Mouse (Mus musculus) midbrain, postnatal 0 days (tissue): ENCODE measurements around the gene Zdhhc14. TPM values are rescaled to one million over a fixed set of nuclear protein-coding genes. Genes with fewer than 3 reads are reported as not detected.

ENCODE experiments used
- ATAC-seq: fragments of 200-750 bp; cut with Nextera tagmentation; 2 replicates; pipeline ENCODE4 v1.8.0; 2017; ENCODE audit warnings: moderate number of reproducible peaks, mild to moderate bottlenecking, moderate TSS enrichment, moderate library complexity; ENCODE audit not compliant: low FRiP score
- DNase-seq: peaks from one replicate; pipeline ENCODE4 v3.0.0-alpha.2; 2015; ENCODE audit warnings: low spot score
- H3K27ac ChIP-seq: fragments of 300-500 bp; sonication (generic); 2 replicates; pipeline ENCODE4 v1.5.1; 2014; ENCODE audit warnings: low read depth, mild to moderate bottlenecking, low read length, mixed read lengths
- H3K27me3 ChIP-seq: fragments of 300-500 bp; sonication (generic); 2 replicates; pipeline ENCODE4 v1.6.1; 2014; ENCODE audit warnings: low read length, control low read depth, mixed read lengths; ENCODE audit not compliant: insufficient read depth
- H3K36me3 ChIP-seq: fragments of 300-500 bp; sonication (generic); 2 replicates; pipeline ENCODE4 v1.6.1; 2014; ENCODE audit warnings: low read length, control low read depth, mixed read lengths; ENCODE audit not compliant: insufficient read depth
- H3K4me1 ChIP-seq: fragments of 300-500 bp; sonication (generic); 2 replicates; pipeline ENCODE4 v1.6.1; 2014; ENCODE audit warnings: mild to moderate bottlenecking, control low read depth, antibody characterized with exemption, low read length, mixed read lengths; ENCODE audit not compliant: insufficient read depth
- H3K4me2 ChIP-seq: fragments of 300-500 bp; sonication (generic); 2 replicates; pipeline ENCODE4 v1.6.1; 2014; ENCODE audit warnings: low read depth, mild to moderate bottlenecking, low read length, mixed read lengths; ENCODE audit not compliant: poor library complexity, severe bottlenecking
- H3K4me3 ChIP-seq: fragments of 300-500 bp; sonication (generic); 2 replicates; pipeline ENCODE4 v1.5.1; 2014; ENCODE audit warnings: low read depth, mild to moderate bottlenecking, low read length, moderate library complexity
- H3K9ac ChIP-seq: fragments of 300-500 bp; sonication (generic); replicated peaks from 2 replicates; pipeline ENCODE4 v1.6.1; 2014; ENCODE audit warnings: mild to moderate bottlenecking, low read length, moderate library complexity, mixed read lengths; ENCODE audit not compliant: poor library complexity, severe bottlenecking
- H3K9me3 ChIP-seq: fragments of 300-500 bp; sonication (generic); 2 replicates; pipeline ENCODE4 v1.6.1; 2016; ENCODE audit warnings: low read length, control low read depth
- CTCF ChIP-seq: IDR thresholded peaks from 2 replicates; pipeline ENCODE4 v1.5.1; 2016; ENCODE audit warnings: antibody characterized with exemption, mild to moderate bottlenecking
- WGBS: fragments of 180-500 bp; shearing (Covaris S2); extraction: QIAGEN DNeasy Blood & Tissue Kit; methylation state at CpG from one replicate; pipeline ENCODE4 v1.1.7; 2014; 5-methylcytosine and 5-hydroxymethylcytosine counted together
- polyA plus RNA-seq: library from polyadenylated mRNA; unstranded; fragments of >200 nt; fragmentation: Nextera tagmentation; extraction: Ambion mirVana; gene quantifications from 2 replicates; pipeline ENCODE4 v1.2.1, GENCODE M21; 2015
- total RNA-seq: library from RNA; depleted of rRNA; stranded (reverse); fragments of >200 nt; gene quantifications from 2 replicates; pipeline ENCODE4 v1.2.3, GENCODE M21; 2014

Gene Zdhhc14
- total and polyA plus RNA-seq, 2 experiments from 2014 or later, result 9.6 to 18.3 TPM

GRCm38 (mm10) chr17:5574672-5575071, 82.3 kb downstream of the Zdhhc14 start:
- no peak overlapping the region for H3K27ac ChIP-seq
- no peak overlapping the region for H3K4me2 ChIP-seq
- H3K4me3 ChIP-seq, result no peak overlapping the region
- DNase-seq (no peak), ATAC-seq (no peak)
- no peaks in the 10 kb centered on the region for H3K9me3 ChIP-seq
- 82% methylated on average over 5 of the region's 5 CpGs for WGBS
- H3K9ac ChIP-seq, result no peak overlapping the region
- no peaks in the 10 kb centered on the region for H3K27me3 ChIP-seq
- no peaks in the 10 kb centered on the region for H3K4me1 ChIP-seq
- H3K36me3 ChIP-seq, result no peaks in the 10 kb centered on the region
- TF ChIP-seq CTCF, result no peak

GRCm38 (mm10) chr17:5575518-5575917, 83.2 kb downstream of the Zdhhc14 start:
- 54% methylated on average over 4 of the region's 4 CpGs for WGBS

GRCm38 (mm10) chr17:5582232-5582631, 89.9 kb downstream of the Zdhhc14 start:
- no peak overlapping the region for H3K9ac ChIP-seq
- WGBS, result 95% methylated on average over 3 of the region's 3 CpGs
- H3K36me3 ChIP-seq, result no peaks in the 10 kb centered on the region
- no peak for TF ChIP-seq CTCF
- H3K27ac ChIP-seq, result no peak overlapping the region
- ATAC-seq (no peak), DNase-seq (no peak)
- H3K27me3 ChIP-seq, result no peaks in the 10 kb centered on the region
- H3K4me3 ChIP-seq, result no peak overlapping the region
- no peaks in the 10 kb centered on the region for H3K9me3 ChIP-seq
- H3K4me1 ChIP-seq, result peaks cover 6% of the 10 kb centered on the region; the same call in 1 of the 2 replicates
- no peak overlapping the region for H3K4me2 ChIP-seq

More at GRCm38 (mm10) chr17:5575518-5575917, 83.2 kb downstream of the Zdhhc14 start:
- Histone ChIP-seq H3K27me3 (no peaks in the 10 kb centered on the region), H3K4me1 (no peaks in the 10 kb centered on the region), H3K9ac (no peak overlapping the region), H3K36me3 (no peaks in the 10 kb centered on the region), H3K4me2 (no peak overlapping the region), H3K27ac (no peak overlapping the region), H3K4me3 (no peak overlapping the region), H3K9me3 (no peaks in the 10 kb centered on the region)
- DNase-seq, result peak; percentile 51
- TF ChIP-seq CTCF, result no peak
- ATAC-seq, result no peak

GRCm38 (mm10) chr17:5582937-5583336, 90.6 kb downstream of the Zdhhc14 start:
- Histone ChIP-seq H3K4me2 (no peak overlapping the region), H3K9ac (no peak overlapping the region), H3K27me3 (no peaks in the 10 kb centered on the region), H3K36me3 (no peaks in the 10 kb centered on the region), H3K4me3 (no peak overlapping the region), H3K4me1 (peaks cover 6% of the 10 kb centered on the region; the same call in 1 of the 2 replicates), H3K9me3 (no peaks in the 10 kb centered on the region), H3K27ac (peak overlapping the region; percentile 62; the same call in 1 of the 2 replicates)
- WGBS, result 95% methylated on average over 5 of the region's 5 CpGs
- no peak for DNase-seq
- no peak for ATAC-seq
- no peak for TF ChIP-seq CTCF

- Histone ChIP-seq H3K4me1 (peaks cover 6% of the 10 kb centered on the region; the same call in 1 of the 2 replicates), H3K9ac (no peak overlapping the region), H3K27ac (peak overlapping the region; percentile 62), H3K36me3 (no peaks in the 10 kb centered on the region), H3K4me3 (no peak overlapping the region), H3K9me3 (no peaks in the 10 kb centered on the region), H3K27me3 (no peaks in the 10 kb centered on the region), H3K4me2 (peak overlapping the region; percentile 7; the same call in 1 of the 2 replicates)
- 14% methylated on average over 12 of the region's 12 CpGs for WGBS
- TF ChIP-seq CTCF, result no peak
- peak; percentile 37 for DNase-seq
- ATAC-seq, result peak; percentile 58; the same call in 1 of the 2 replicates
Measured at GRCm38 (mm10) chr17:5583472-5584145, 91.3 kb downstream of the Zdhhc14 start.

GRCm38 (mm10) chr17:5591604-5592209, 99.3 kb downstream of the Zdhhc14 start:
- H3K4me1 ChIP-seq, result no peaks in the 10 kb centered on the region
- H3K9me3 ChIP-seq, result no peaks in the 10 kb centered on the region
- DNase-seq (peak; percentile 61), ATAC-seq (no peak)
- no peaks in the 10 kb centered on the region for H3K27me3 ChIP-seq
- H3K36me3 ChIP-seq, result no peaks in the 10 kb centered on the region
- WGBS, result 57% methylated on average over 6 of the region's 6 CpGs
- TF ChIP-seq CTCF, result no peak
- no peak overlapping the region for H3K27ac ChIP-seq
- H3K4me3 ChIP-seq, result no peak overlapping the region
- H3K4me2 ChIP-seq, result no peak overlapping the region
- no peak overlapping the region for H3K9ac ChIP-seq
